Mouse (Mus musculus) T-helper 1 cell (primary cell): ENCODE measurements around the gene A630095N17Rik.

Source experiments
- in situ Hi-C: fragments of 300-600 bp; cut with MboI, MseI; formaldehyde crosslinking; loops from one replicate; pipeline ENCODE4 v1.15.1; 2025; ENCODE audit warnings: high pct_unique_total_duplicates

A630095N17Rik gene

GRCm38 (mm10) chr1:75231664-75232152 lies at the start of gene A630095N17Rik:
Gene A630095N17Rik, minus strand, starts transcription at chr1:75232102.
- in situ Hi-C loops, result no loop called here

DNA sequence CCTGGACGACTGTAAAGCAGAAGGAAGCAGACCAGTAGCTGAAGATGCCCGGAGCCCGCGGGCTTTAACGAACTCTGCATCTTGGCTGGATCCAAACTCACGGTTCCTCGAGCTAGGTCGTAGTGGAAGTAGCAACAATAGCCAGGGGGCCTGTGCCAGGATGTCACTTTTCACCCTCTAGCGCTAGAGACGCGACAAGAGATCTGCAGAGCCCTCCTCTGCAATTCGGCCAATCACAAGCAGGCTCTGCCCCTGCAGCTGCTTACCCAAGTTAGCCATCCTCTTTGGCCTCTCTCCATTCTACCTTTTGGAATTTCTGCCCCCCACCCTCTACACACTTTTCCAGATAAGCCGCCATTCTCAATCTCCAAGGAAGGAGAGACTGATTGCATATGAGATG lies 46.3 kb upstream of the A630095N17Rik start, which contains the start of gene Resp18:
Gene Resp18 (minus strand): TSS at position 188 of the 400 bp plus-strand sequence.
- in situ Hi-C loops, result loop anchor here (10.0 kb wide), 1 partner anchor 723 kb away; no protein-coding TSS in a partner anchor

- in situ Hi-C loops, result loop anchor here (10.0 kb wide), 1 partner anchor 723 kb away; no protein-coding TSS in a partner anchor
These were observed 45.6 kb upstream of the A630095N17Rik start for GRCm38 (mm10) chr1:75277195-75278188.

- in situ Hi-C loops, result no loop called here
These were observed 32.4 kb upstream of the A630095N17Rik start, which contains the start of gene Ptprn for GRCm38 (mm10) chr1:75264091-75264880. Gene Ptprn, minus strand, starts transcription at chr1:75264502.

- in situ Hi-C loops, result no loop called here
These were observed 31.4 kb upstream of the A630095N17Rik start for GRCm38 (mm10) chr1:75262969-75263951.

DNA sequence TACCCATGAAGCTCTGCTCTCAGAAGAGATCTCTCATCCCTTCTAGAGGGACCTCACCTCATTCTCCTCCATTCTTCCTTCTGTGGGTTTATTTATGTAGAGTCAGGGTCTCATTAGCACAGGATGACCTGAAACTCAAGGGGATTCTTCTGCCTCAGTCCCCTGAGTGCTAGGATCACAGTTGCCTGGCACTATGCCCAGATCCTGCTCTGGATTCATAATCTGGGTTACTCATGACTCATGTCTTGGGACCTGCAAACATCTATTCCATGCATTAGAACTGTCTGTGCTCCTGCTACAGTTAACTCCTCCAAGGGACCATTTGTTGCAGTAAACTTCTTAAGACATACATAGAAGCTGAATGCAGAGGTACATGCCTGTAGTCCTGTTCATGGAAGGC lies 29.4 kb upstream of the A630095N17Rik start:
- in situ Hi-C loops, result no loop called here

- in situ Hi-C loops, result loop anchor here (10.0 kb wide), 1 partner anchor 61 kb away; the partner anchor contains the start of genes Ankzf1 and Atg9a
These were observed 23.7 kb upstream of the A630095N17Rik start for GRCm38 (mm10) chr1:75255516-75256046.

GRCm38 (mm10) chr1:75254625-75255013 lies 22.7 kb upstream of the A630095N17Rik start:
- in situ Hi-C loops, result loop anchor here (5.0 to 10.0 kb wide), 3 partner anchors 60 to 202 kb away; partner anchors contain the start of genes Ankzf1, Atg9a and Nhej1

- in situ Hi-C loops, result loop anchor here (5.0 to 10.0 kb wide), 3 partner anchors 59 to 202 kb away; partner anchors contain the start of genes Ankzf1, Atg9a and Nhej1
These were observed 22.1 kb upstream of the A630095N17Rik start for GRCm38 (mm10) chr1:75253849-75254624.

DNA sequence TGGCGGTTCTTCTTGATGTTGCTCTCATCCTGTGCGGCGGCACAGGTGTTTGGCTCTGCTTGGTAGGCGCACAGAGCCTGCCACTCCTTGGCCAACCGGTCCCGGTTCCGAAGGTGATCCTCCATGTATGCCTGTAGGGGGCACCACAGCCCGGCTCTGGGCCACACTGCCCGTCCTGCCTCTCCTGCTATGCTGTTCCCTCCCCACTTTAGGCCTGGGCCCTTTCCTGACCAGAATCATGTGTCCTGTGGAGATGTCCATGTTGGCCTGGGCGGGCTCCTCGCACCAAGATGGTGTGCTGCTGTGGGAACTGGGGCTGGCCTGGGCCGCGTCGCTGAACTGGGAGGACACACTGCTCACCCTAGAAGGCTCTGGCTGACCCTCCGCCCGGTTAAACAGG lies 21.1 kb upstream of the A630095N17Rik start:
- in situ Hi-C loops, result loop anchor here (5.0 to 10.0 kb wide), 3 partner anchors 58 to 201 kb away; partner anchors contain the start of genes Ankzf1, Atg9a and Nhej1

DNA sequence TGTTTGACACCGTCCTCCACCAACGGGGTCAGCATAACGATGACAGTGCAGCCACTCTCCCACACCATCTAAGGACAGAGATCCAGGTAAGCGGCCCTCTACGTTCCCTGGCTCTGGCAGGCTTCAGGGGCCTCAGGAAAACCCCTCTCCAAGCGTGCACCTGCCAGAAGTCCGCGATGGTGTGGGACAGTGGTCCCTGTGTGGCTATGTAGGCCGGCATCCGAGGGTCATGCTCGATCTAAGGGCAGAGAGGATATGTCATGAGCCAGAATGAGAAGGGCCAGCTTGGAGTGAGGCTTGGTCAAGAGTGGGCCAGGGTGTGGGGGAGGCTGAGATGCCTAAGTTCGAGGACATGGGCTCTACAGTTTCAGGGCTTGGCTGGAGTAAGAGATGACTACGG lies 20.4 kb upstream of the A630095N17Rik start:
- in situ Hi-C loops, result loop anchor here (5.0 to 10.0 kb wide), 3 partner anchors 58 to 200 kb away; partner anchors contain the start of genes Ankzf1, Atg9a and Nhej1

GRCm38 (mm10) chr1:75251112-75251970 lies 19.4 kb upstream of the A630095N17Rik start:
- in situ Hi-C loops, result loop anchor here (5.0 to 10.0 kb wide), 3 partner anchors 57 to 199 kb away; partner anchors contain the start of genes Ankzf1, Atg9a and Nhej1

- in situ Hi-C loops, result loop anchor here (5.0 to 10.0 kb wide), 3 partner anchors 56 to 198 kb away; partner anchors contain the start of genes Ankzf1, Atg9a and Nhej1
These were observed 18.6 kb upstream of the A630095N17Rik start for GRCm38 (mm10) chr1:75250498-75250897.

DNA sequence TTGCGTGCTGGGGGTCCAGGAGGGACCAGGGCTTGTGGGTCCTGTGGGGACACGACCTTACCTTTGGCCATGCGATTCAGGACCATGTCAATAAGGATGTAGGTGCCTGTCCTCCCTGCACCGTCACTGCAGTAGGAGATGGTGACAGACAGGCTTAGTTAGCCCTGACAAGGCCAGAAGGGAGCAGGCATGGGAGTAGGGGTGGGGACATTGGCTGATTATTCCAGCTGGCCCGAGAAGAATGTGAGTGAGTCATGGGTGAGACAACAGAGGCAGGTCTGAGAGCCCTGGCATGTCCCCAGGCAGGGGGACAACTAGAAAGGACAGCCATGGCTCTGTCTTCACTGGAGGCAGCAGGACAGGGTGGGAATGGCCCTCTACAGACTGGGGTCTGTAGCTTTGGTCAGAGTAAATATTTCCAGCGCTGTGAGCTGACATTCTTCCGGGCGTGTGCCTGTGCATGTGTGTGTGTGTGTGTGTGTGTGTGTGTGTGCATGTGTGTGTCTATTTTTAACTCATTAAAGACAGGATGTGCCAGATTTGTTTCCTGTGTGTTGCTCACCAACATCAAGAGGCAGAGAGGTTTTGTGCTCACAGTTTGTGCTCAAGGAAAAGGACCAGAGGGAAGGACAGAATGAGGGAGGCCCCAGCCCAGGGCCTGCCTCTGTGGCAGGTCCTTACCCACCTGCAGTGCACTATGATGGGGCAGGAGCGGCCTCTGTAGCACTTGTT lies 16.3 kb upstream of the A630095N17Rik start:
- in situ Hi-C loops, result no loop called here

GRCm38 (mm10) chr1:75247071-75247930 lies 15.4 kb upstream of the A630095N17Rik start:
- in situ Hi-C loops, result no loop called here

GRCm38 (mm10) chr1:75244836-75245235 lies 12.9 kb upstream of the A630095N17Rik start:
- in situ Hi-C loops, result no loop called here
